Mouse (Mus musculus) lung, postnatal 0 days (tissue): ENCODE measurements around the gene Atp4b.

Experiments
- CTCF ChIP-seq: IDR thresholded peaks from 2 replicates; pipeline ENCODE4 v1.5.1; 2016; ENCODE audit warnings: antibody characterized with exemption, mild to moderate bottlenecking
- EP300 ChIP-seq: IDR thresholded peaks from 2 replicates; pipeline ENCODE4 v1.6.1; 2016; ENCODE audit warnings: antibody characterized with exemption, mild to moderate bottlenecking, control low read depth

DNA sequence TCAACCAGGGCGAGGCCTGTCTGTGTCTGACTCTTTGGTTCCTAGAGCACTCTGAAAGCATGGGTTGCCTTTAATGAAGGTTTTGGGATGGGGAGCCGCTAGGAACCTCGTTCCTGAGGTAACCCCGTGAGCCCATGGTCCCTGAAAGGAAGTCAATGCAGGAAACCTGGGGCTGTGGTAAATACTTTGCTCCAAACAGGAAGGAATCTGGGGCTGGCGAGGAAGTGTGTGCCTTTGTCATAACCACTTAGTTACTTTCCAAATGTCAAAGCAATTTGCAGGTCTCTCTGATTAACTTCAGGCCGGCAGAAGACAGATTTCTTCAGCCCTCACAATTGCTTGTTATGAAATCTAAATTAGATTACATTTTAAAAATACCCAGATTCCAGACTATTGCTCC, 30.7 kb upstream of the Atp4b start:
- TF ChIP-seq CTCF: no peak
- TF ChIP-seq EP300: no peak
